Mouse (Mus musculus) MEL-GATA-1-ER (cell line): ENCODE data around the gene Tbc1d22a.

Experiments used
- DNase-seq: peaks from one replicate; pipeline ENCODE4 v3.0.0-alpha.2; 2012; ENCODE audit warnings: low read depth; ENCODE audit errors: extremely low read depth

The Tbc1d22a gene

GRCm38 (mm10) chr15:86234517-86235441, 20.5 kb downstream of the Tbc1d22a start:
- no peak for DNase-seq

DNA sequence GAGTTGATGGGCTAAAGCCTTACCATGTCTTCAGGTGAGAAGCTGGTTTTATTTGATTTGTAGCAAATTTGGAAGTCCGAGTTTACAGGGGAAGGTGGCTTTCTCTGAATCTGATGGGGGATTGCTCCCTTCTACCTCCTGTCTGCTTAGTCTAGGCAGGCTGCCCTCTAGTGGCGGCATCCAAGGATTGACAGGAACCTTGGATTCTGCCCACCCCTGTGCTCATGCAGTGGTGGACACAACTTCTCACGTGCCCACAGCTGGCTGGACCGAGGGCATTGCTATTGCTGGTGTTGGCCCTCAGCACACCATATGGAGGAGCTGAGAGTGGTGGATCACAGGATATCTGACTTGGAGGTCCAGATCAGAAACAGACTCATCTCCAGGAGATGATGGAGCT, 22.0 kb downstream of the Tbc1d22a start:
- no peak for DNase-seq

DNA sequence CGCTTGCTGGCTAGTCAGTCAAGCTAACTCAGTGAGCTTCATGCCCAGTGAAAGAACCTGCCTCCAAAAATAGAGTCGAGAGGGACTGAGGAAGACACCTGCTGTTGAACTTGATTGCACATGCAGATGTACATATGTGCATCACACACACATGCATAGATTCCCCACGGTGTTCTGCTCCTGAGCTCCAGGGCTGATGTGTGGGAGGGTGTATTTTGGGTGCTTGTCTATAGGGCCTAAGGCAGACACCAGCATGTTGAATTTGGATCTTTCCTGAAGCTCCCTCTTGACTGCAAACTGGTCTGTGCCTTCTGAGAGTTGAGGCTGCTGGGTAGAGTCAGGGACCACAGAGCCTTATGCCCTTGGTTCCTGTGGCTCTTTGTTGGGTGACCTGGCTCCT, 23.8 kb downstream of the Tbc1d22a start:
- no peak for DNase-seq

- no peak for DNase-seq
These were observed 24.8 kb downstream of the Tbc1d22a start for GRCm38 (mm10) chr15:86239068-86239467.

- no peak for DNase-seq
These were observed 25.5 kb downstream of the Tbc1d22a start for GRCm38 (mm10) chr15:86239801-86240200.

GRCm38 (mm10) chr15:86243708-86244107, 29.4 kb downstream of the Tbc1d22a start:
- peak; percentile 28 for DNase-seq

- DNase-seq, result no peak
These were observed 30.1 kb downstream of the Tbc1d22a start for GRCm38 (mm10) chr15:86244380-86244779.

DNA sequence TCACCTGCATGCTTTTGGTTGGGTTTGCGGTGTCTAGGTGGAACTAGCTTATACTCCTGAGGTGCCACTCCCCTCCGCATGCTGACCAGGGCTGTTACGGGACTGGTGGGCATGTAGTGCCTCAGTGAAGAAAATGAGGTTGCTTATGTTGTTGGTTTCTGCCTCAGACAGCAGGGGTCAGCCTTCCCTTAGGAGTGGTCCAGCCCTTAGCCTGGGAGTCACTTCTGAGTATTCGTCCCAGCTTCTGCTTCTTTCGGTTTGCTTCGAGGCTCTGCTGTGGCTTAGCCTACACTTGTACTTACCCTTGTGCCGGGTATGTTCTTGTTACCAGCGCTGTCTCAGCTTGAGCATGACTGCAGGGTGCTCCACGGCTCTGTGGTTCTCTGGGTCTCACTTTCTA, 36.0 kb downstream of the Tbc1d22a start:
- DNase-seq, result no peak

GRCm38 (mm10) chr15:86252130-86252529, 37.9 kb downstream of the Tbc1d22a start:
- DNase-seq, result no peak

DNA sequence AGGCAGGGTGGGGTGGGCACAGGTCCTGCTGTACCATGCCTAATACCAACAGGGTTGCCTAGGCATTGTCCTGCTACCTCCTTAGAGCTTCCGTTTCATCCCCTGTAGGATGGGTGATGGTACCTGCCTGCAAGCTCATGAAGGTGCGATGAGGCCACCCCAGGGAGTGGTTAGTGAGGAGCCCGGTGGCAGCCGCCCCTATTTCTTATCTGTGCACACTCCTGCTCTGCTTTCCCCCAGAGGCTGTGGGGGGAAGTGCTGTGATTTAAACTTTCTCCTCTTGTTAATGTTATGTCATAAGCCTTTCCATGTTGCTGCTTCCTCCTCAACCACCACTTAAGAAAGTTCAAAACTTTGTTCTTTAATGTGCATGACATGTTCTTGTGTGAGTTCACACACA, 38.4 kb downstream of the Tbc1d22a start:
- no peak for DNase-seq

GRCm38 (mm10) chr15:86253411-86253810, 39.2 kb downstream of the Tbc1d22a start:
- no peak for DNase-seq

DNA sequence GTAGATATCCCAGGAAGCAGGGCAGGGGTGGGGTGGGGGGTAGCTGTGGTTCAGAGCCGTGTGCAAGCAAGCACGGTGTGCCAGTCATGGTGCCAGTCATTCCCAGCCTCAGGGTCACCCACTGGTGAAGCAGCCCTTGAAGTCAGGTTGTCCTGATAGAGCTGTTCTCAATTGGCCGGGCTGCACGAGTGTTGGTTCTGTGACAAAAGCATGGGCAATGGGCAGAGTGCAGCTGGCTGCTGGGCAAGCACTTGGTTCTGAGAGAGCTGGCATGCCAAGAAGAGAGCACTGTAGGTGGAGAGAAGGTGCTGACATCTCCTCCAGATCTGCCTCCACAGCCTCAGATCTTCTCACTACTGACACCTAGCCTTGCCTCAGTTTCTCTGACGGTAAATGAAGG, 41.9 kb downstream of the Tbc1d22a start:
- DNase-seq, result no peak

DNA sequence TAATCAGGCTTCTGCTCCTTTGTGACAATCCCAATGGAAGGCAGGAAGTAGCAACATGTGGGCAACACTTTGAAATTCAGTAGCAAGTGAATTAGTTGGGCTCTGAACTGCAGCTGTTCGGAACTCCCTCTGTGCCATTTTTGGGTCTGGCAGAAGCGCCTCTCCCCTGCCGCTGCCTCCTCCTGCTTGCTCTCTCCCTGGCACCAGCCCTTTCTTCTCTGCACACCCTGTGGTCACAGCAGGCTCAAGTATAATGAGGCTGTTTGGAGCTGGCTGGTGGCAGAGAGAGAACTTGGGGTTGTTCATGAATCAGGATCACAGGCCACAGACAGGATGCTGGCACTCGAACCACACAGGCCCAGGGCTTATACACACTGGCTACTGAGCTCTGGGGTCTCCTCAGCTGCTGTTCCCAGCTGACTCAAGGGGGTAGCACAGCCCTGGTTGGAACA, 42.5 kb downstream of the Tbc1d22a start:
- DNase-seq, result no peak

- no peak for DNase-seq
These were observed 43.8 kb downstream of the Tbc1d22a start for GRCm38 (mm10) chr15:86257916-86258685.

DNA sequence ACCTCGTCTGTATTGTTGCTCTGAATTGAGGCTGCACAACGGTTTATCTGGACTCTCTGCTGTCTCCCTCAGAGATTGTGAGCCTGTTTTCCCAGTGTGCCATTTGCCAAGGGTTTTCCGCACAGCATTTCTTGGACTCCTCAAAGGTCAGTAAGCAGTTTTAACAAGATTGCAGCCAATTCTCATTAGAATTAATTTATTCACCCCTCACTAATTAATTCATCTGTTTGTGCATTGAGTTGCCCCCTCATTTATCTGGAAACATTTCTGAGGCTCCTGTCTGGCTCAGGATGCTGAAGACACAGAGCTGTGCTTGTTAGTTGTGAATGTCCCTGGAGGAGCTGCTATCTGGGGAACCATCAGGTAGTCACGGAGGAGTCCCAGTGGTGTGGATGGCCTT, 45.0 kb downstream of the Tbc1d22a start:
- DNase-seq, result no peak

GRCm38 (mm10) chr15:86260111-86260510, 45.9 kb downstream of the Tbc1d22a start:
- no peak for DNase-seq

- DNase-seq, result no peak
These were observed 50.1 kb downstream of the Tbc1d22a start for GRCm38 (mm10) chr15:86264389-86264788.

GRCm38 (mm10) chr15:86264803-86265202, 50.5 kb downstream of the Tbc1d22a start:
- DNase-seq, result no peak

- DNase-seq, result no peak
These were observed 52.7 kb downstream of the Tbc1d22a start for GRCm38 (mm10) chr15:86266975-86267374.

DNA sequence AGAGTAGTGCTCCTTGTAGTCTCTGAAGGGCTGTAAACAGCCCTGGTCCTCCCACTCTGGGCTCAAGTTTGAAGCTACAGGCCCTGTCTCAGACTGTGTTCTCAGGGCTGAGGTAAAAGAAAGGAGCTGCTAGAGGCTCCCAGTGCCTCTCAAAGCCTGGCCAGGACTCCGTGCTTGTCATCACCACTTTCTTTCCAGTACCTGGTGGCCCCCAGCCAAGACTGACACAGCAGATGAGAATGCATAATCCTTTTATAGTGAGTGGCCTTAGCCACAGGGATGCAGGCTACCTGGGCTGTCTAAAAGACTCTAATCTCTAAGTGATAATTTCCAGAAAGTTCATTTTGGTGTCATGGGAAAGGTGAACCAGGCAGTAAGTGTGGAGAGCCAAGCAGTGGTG, 54.3 kb downstream of the Tbc1d22a start:
- no peak for DNase-seq

GRCm38 (mm10) chr15:86275754-86276153, 61.5 kb downstream of the Tbc1d22a start:
- no peak for DNase-seq

DNA sequence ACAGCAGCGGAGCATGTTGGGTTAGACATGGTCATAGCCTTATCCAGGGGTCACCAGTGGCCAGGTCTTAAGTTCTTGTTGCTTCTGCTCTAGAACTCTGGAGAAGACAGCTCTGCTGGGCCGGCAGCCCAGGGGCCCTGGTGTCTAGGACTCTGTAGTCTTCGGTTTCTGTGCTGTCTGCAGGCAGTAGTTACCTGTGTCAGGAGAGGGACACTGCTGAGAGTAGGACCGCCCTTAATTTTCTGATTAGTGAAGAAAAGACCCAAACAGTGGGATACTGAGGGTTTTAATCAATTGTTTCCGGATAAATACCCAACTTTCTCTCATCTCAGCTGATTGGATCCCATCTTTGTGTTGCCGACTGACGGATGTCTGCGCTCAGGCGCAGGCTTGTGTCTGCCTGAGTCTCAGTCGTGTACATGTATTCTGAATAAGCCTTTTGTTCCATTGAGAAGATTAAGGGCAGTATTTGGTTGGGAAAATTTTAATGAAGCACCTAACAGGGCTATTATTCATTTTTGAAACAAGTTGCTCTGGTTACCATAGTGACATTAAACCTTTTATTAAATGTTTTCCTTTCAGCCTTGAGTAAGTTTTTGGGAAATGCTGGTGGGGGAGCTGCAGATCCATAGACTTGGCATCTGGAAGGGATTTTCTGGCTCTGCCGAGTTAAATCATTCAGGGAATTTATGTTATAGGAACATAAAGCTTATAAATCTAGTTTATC, 62.4 kb downstream of the Tbc1d22a start:
- DNase-seq, result no peak
